Mouse (Mus musculus): ENCODE data around the gene Dll4.

The Dll4 gene

GRCm38 (mm10) chr2:119325568-119326143, at the start of gene Dll4:
Gene Dll4, plus strand, starts transcription at chr2:119325784.
- no peak for DNase-seq

- DNase-seq: no peak
Observed at GRCm38 (mm10) chr2:119276926-119277325, 48.7 kb upstream of the Dll4 start.

- DNase-seq: no peak
Observed at GRCm38 (mm10) chr2:119277810-119278209, 47.8 kb upstream of the Dll4 start.

- no peak for DNase-seq
Observed at GRCm38 (mm10) chr2:119281899-119282565, 43.6 kb upstream of the Dll4 start.

GRCm38 (mm10) chr2:119287372-119287771, 38.2 kb upstream of the Dll4 start:
- DNase-seq: no peak

- peak; percentile 97 for DNase-seq
Observed at GRCm38 (mm10) chr2:119288270-119288882, 37.2 kb upstream of the Dll4 start, which contains the start of gene Vps18. Gene Vps18, plus strand, starts transcription at chr2:119288740.

- DNase-seq: peak; percentile 55
Observed at GRCm38 (mm10) chr2:119289014-119289416, 36.6 kb upstream of the Dll4 start.

- no peak for DNase-seq
Observed at GRCm38 (mm10) chr2:119292281-119292680, 33.3 kb upstream of the Dll4 start.

GRCm38 (mm10) chr2:119292852-119293251, 32.7 kb upstream of the Dll4 start:
- DNase-seq: no peak

- no peak for DNase-seq
Observed at GRCm38 (mm10) chr2:119293311-119293710, 32.3 kb upstream of the Dll4 start.

GRCm38 (mm10) chr2:119293776-119294390, 31.7 kb upstream of the Dll4 start:
- no peak for DNase-seq

- no peak for DNase-seq
Observed at GRCm38 (mm10) chr2:119294411-119294810, 31.2 kb upstream of the Dll4 start.

GRCm38 (mm10) chr2:119296756-119297155, 28.8 kb upstream of the Dll4 start:
- no peak for DNase-seq

GRCm38 (mm10) chr2:119297506-119297905, 28.1 kb upstream of the Dll4 start:
- DNase-seq: no peak

- DNase-seq: no peak
Observed at GRCm38 (mm10) chr2:119298330-119298729, 27.3 kb upstream of the Dll4 start.

GRCm38 (mm10) chr2:119298839-119299238, 26.7 kb upstream of the Dll4 start:
- DNase-seq: no peak

- peak; percentile 56 for DNase-seq
Observed at GRCm38 (mm10) chr2:119299981-119300818, 25.4 kb upstream of the Dll4 start.

GRCm38 (mm10) chr2:119300819-119301493, 24.6 kb upstream of the Dll4 start:
- DNase-seq: no peak

- DNase-seq: no peak
Observed at GRCm38 (mm10) chr2:119302876-119303275, 22.7 kb upstream of the Dll4 start.

GRCm38 (mm10) chr2:119304391-119304790, 21.2 kb upstream of the Dll4 start:
- DNase-seq: no peak

GRCm38 (mm10) chr2:119304798-119305208, 20.8 kb upstream of the Dll4 start:
- DNase-seq: no peak

- no peak for DNase-seq
Observed at GRCm38 (mm10) chr2:119311544-119311943, 14.0 kb upstream of the Dll4 start.
